Mouse (Mus musculus) G1E-ER4 (cell line): Measurements from ENCODE around the gene Glce. TPM values are rescaled to one million over a fixed set of nuclear protein-coding genes. Genes with fewer than 3 reads are reported as not detected.

Source experiments
- GATA1 ChIP-seq: IDR thresholded peaks from one replicate; pipeline ENCODE4 v1.8.0; 2012; ENCODE audit warnings: low read length, inconsistent platforms
- polyA plus RNA-seq: library from polyadenylated mRNA; stranded (reverse); fragments of >175 nt; gene quantifications from 2 replicates; pipeline ENCODE4 v1.2.3, GENCODE M21; 2012

The Glce gene
- polyA plus RNA-seq, 1 experiment, result 4.6 TPM

GRCm38 (mm10) chr9:62021583-62022120, 100.8 kb downstream of the Glce start:
- no peak for TF ChIP-seq GATA1

GRCm38 (mm10) chr9:62020259-62020658, 102.2 kb downstream of the Glce start:
- TF ChIP-seq GATA1, result no peak

- no peak for TF ChIP-seq GATA1
Observed at GRCm38 (mm10) chr9:62018229-62019093, 104.0 kb downstream of the Glce start.

- no peak for TF ChIP-seq GATA1
Observed at GRCm38 (mm10) chr9:62017329-62017728, 105.1 kb downstream of the Glce start.

- TF ChIP-seq GATA1, result no peak
Observed at GRCm38 (mm10) chr9:62015504-62015903, 107.0 kb downstream of the Glce start.

GRCm38 (mm10) chr9:62013316-62014097, 108.9 kb downstream of the Glce start:
- no peak for TF ChIP-seq GATA1

- no peak for TF ChIP-seq GATA1
Observed at GRCm38 (mm10) chr9:62008360-62008759, 114.1 kb downstream of the Glce start.

Other genes starting within 250 kb of the Glce start
- 25,653 and 26,686 TPM in 2 replicates for gene Rplp1, start 208.1 kb downstream of the Glce start, polyA plus RNA-seq
- gene Kif23, start 175.9 kb downstream of the Glce start, polyA plus RNA-seq, result 29.1 and 38.3 TPM in 2 replicates
- gene Paqr5, start 95.8 kb downstream of the Glce start, polyA plus RNA-seq, result not detected in 2 replicates
- not detected in 2 replicates for gene Spesp1, start 159.6 kb upstream of the Glce start, polyA plus RNA-seq
- gene Anp32a, start 218.6 kb upstream of the Glce start, polyA plus RNA-seq, result 317 and 453 TPM in 2 replicates